Mouse (Mus musculus) testis, adult 2 months (tissue): Measurements from ENCODE around the gene Heatr6.

Source experiments
- CTCF ChIP-seq: fragments of 200-500 bp; IDR thresholded peaks from 2 replicates; pipeline ENCODE4 v1.5.1; 2012; ENCODE audit warnings: low read depth, mild to moderate bottlenecking, inconsistent platforms, low read length, moderate library complexity; ENCODE audit not compliant: control insufficient read depth, insufficient read depth, insufficient replicate concordance
- POLR2A ChIP-seq: fragments of 200-500 bp; IDR thresholded peaks from 2 replicates; pipeline ENCODE4 v1.6.1; 2012; ENCODE audit warnings: low read depth, mild to moderate bottlenecking, inconsistent platforms, low read length, moderate library complexity; ENCODE audit not compliant: control insufficient read depth

DNA sequence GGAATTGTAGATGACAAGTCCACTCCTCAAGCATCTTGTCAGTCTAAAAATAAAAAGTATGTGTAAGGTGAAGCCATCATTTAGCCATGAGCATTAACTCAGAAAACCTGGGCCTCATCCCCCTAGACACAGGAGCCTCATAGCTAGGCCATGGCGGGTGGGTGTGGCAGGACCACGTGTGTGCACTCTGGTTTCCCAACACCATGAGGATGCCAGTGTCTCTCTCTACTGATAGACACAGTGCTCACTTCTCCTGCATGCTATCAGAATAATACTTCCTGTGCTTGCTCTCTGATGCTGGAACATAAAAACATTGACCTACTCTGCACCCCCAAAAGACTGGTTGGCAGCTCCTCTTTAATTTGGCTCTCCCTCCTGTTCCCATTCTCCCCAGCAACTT lies 17.6 kb upstream of the Heatr6 start:
- no peak for TF ChIP-seq POLR2A
- no peak for TF ChIP-seq CTCF
